Mouse (Mus musculus): ENCODE measurements at regions not wholly inside any gene's neighbourhood (a gene's known extent, or its start where the extent isn't known, plus 50 kb on each side); places are given as distances from the start of the nearest gene placed in this dataset.

- TF ChIP-seq CTCF (IDR thresholded peaks at IDR 0.05; ENCODE audit: insufficient read depth, low read length): no peak
- no peak for TF ChIP-seq POLR2A (IDR thresholded peaks at IDR 0.05; ENCODE audit: borderline replicate concordance, extremely low read depth, low read depth, low read length)
Observed at GRCm38 (mm10) chr7:145107575-145108170, 100.2 kb downstream of the 1810010D01Rik start.
